Mouse (Mus musculus) CH12.LX (cell line): ENCODE data around the gene Eef1g. TPM values are rescaled to one million over a fixed set of nuclear protein-coding genes. Genes with fewer than 3 reads are reported as not detected.

Source experiments
- DNase-seq: peaks from one replicate; pipeline ENCODE4 v3.0.0-alpha.2; 2013; ENCODE audit errors: extremely low read depth
- H3K27ac ChIP-seq: 2 replicates; pipeline ENCODE4 v1.5.1; 2012; ENCODE audit warnings: low read depth, mild to moderate bottlenecking, control low read depth, moderate library complexity; ENCODE audit not compliant: insufficient read depth
- H3K27me3 ChIP-seq: replicated peaks from 2 replicates; pipeline ENCODE3; 2012; ENCODE audit warnings: inconsistent platforms
- H3K36me3 ChIP-seq, 2 experiments: replicated peaks in 1 of 2; 2 replicates each; pipeline versions ENCODE3 to v1.6.1; 2012; ENCODE audit warnings: inconsistent platforms in 1 of 2, low read length in 1 of 2, mild to moderate bottlenecking in 1 of 2, mixed read lengths in 1 of 2, moderate library complexity in 1 of 2; ENCODE audit not compliant: control insufficient read depth in 1 of 2, insufficient read depth in 1 of 2
- H3K4me1 ChIP-seq, 2 experiments: 2 replicates each; pipeline ENCODE4 v1.6.1; 2012; ENCODE audit warnings: inconsistent platforms in 1 of 2, moderate library complexity in 1 of 2; ENCODE audit not compliant: insufficient read depth in 2 of 2, control insufficient read depth in 1 of 2
- H3K4me2 ChIP-seq: 2 replicates; pipeline ENCODE4 v1.6.1; 2012; ENCODE audit warnings: low read depth, mild to moderate bottlenecking, control low read depth; ENCODE audit not compliant: poor library complexity, insufficient read depth, severe bottlenecking
- H3K4me3 ChIP-seq, 3 experiments: fragments of 150-350 bp in 1 of 3; sonication (generic) in 1 of 3; replicated peaks in 1 of 3; 2 replicates each; pipeline versions ENCODE3 to v1.5.1; 2011 to 2012; ENCODE audit warnings: low read depth in 2 of 3, low read length in 2 of 3, mild to moderate bottlenecking in 2 of 3, moderate library complexity in 2 of 3, control low read depth in 1 of 3, improper control_type of control experiment in 1 of 3, inconsistent platforms in 1 of 3, mixed read lengths in 1 of 3; ENCODE audit not compliant: poor library complexity in 1 of 3
- H3K79me2 ChIP-seq: replicated peaks from 2 replicates; pipeline ENCODE4 v1.6.1; 2012; ENCODE audit warnings: mild to moderate bottlenecking, moderate library complexity; ENCODE audit not compliant: control insufficient read depth, poor library complexity, insufficient read depth, severe bottlenecking; ENCODE audit errors: extremely low read depth
- H3K9ac ChIP-seq: 2 replicates; pipeline ENCODE4 v1.6.1; 2012; ENCODE audit warnings: low read depth, mild to moderate bottlenecking, control low read depth, moderate library complexity; ENCODE audit not compliant: insufficient read depth
- H3K9me3 ChIP-seq: replicated peaks from 2 replicates; pipeline ENCODE3; 2012; ENCODE audit warnings: low read length, inconsistent platforms, mixed read lengths
- CTCF ChIP-seq, 2 experiments: IDR thresholded peaks in 1 of 2; conservative IDR thresholded peaks in 1 of 2; 2 replicates each; pipeline ENCODE4 v1.5.1; 2011 to 2012; ENCODE audit warnings: low read depth in 2 of 2, low read length in 2 of 2, improper control_type of control experiment in 1 of 2, inconsistent platforms in 1 of 2, mild to moderate bottlenecking in 1 of 2, moderate library complexity in 1 of 2
- EP300 ChIP-seq: IDR thresholded peaks from 2 replicates; pipeline ENCODE4 v1.6.1; 2011; ENCODE audit warnings: low read length, improper control_type of control experiment
- GABPA ChIP-seq: IDR thresholded peaks from 2 replicates; pipeline ENCODE4 v1.6.1; 2012; ENCODE audit warnings: low read depth, low read length, improper control_type of control experiment, inconsistent platforms; ENCODE audit not compliant: insufficient replicate concordance
- IRF4 ChIP-seq: IDR thresholded peaks from 2 replicates; pipeline ENCODE4 v1.6.1; 2014; ENCODE audit warnings: low read depth, mild to moderate bottlenecking, inconsistent platforms, low read length, improper control_type of control experiment
- MAZ ChIP-seq: IDR thresholded peaks from 2 replicates; pipeline ENCODE4 v1.6.1; 2012; ENCODE audit warnings: low read depth, mild to moderate bottlenecking, inconsistent platforms, low read length, improper control_type of control experiment, moderate library complexity
- MEF2A ChIP-seq: IDR thresholded peaks from 2 replicates; pipeline ENCODE4 v1.6.1; 2014; ENCODE audit warnings: low read depth, mild to moderate bottlenecking, inconsistent platforms, low read length, improper control_type of control experiment, borderline replicate concordance
- MXI1 ChIP-seq: IDR thresholded peaks from 2 replicates; pipeline ENCODE4 v1.6.1; 2011; ENCODE audit warnings: mild to moderate bottlenecking, low read depth, low read length, improper control_type of control experiment
- MYC ChIP-seq: IDR thresholded peaks from 2 replicates; pipeline ENCODE4 v1.6.1; 2011; ENCODE audit warnings: low read depth, mild to moderate bottlenecking, improper control_type of control experiment, low read length
- POLR2AphosphoS2 ChIP-seq: IDR thresholded peaks from 2 replicates; pipeline ENCODE4 v1.6.1; 2011; ENCODE audit warnings: low read depth, low read length, improper control_type of control experiment
- RAD21 ChIP-seq: IDR thresholded peaks from 2 replicates; pipeline ENCODE4 v1.6.1; 2011; ENCODE audit warnings: low read depth, mild to moderate bottlenecking, low read length, improper control_type of control experiment, moderate library complexity
- SMC3 ChIP-seq: IDR thresholded peaks from 2 replicates; pipeline ENCODE4 v1.6.1; 2011; ENCODE audit warnings: low read depth, low read length, improper control_type of control experiment
- UBTF ChIP-seq: IDR thresholded peaks from 2 replicates; pipeline ENCODE4 v1.6.1; 2012; ENCODE audit warnings: low read depth, mild to moderate bottlenecking, inconsistent platforms, low read length, improper control_type of control experiment, moderate library complexity
- ZC3H11A ChIP-seq: IDR thresholded peaks from 2 replicates; pipeline ENCODE4 v1.6.1; 2012; ENCODE audit warnings: low read depth, mild to moderate bottlenecking, inconsistent platforms, low read length, improper control_type of control experiment
- dilution Hi-C: fragments of 300-500 bp; cut with MboI; formaldehyde crosslinking; loops from 2 replicates; pipeline ENCODE4 v1.14.3; 2020; ENCODE audit warnings: low sequenced_read_pairs; ENCODE audit not compliant: extremely low pct_unique_long_range_greater_than_20kb, extremely low pct_ligation_motif_present
- in situ Hi-C: fragments of 300-500 bp; cut with MboI; formaldehyde crosslinking; loops from 3 replicates; pipeline ENCODE4 v1.14.3; 2019; ENCODE audit warnings: low sequenced_read_pairs, low pct_ligation_motif_present, low pct_unique_long_range_greater_than_20kb, mixed read lengths
- polyA plus RNA-seq: library from polyadenylated mRNA; unstranded; fragments of >175 nt; gene quantifications from 2 replicates; pipeline ENCODE4 v1.2.1, GENCODE M21; 2012; ENCODE audit warnings: low read depth; ENCODE audit not compliant: insufficient read length
- total RNA-seq, 2 experiments: library from RNA; depleted of rRNA; stranded (reverse); fragments of 300-350 nt in 1 of 2; fragments of >200 nt in 1 of 2; gene quantifications; 2 replicates each; pipeline ENCODE4 v1.2.3; 2012 to 2014

Gene Eef1g
- total and polyA plus RNA-seq, 3 experiments = 1,172 to 1,511 (median 1,294) TPM

GRCm38 (mm10) chr19:8974638-8975037, 7.8 kb downstream of the Eef1g start:
- Histone ChIP-seq H3K9ac (no peak overlapping the region), H3K9me3 (no peaks in the 10 kb centered on the region), H3K27ac (no peak overlapping the region), H3K27me3 (no peaks in the 10 kb centered on the region), H3K79me2 (peaks cover 48% of the 10 kb centered on the region), H3K4me1 (peaks cover 3 to 90% of the 10 kb centered on the region in 2 experiments; a peak in 3 of 4 replicates), H3K36me3 (peaks cover 87 to 98% of the 10 kb centered on the region in 2 experiments), H3K4me3 (no peak overlapping the region), H3K4me2 (no peak overlapping the region)
- TF ChIP-seq CTCF (conservative IDR thresholded peaks at IDR 0.05 in 1 of 2, IDR thresholded peaks at IDR 0.05 in 1 of 2; ENCODE audit: low read depth in 2 of 2, low read length in 2 of 2) (peak in 1 of 2 experiments; percentile 20; a peak in 1 of 4 replicates), SMC3 (peak; percentile 14; the same call in 1 of the 2 replicates), GABPA (no peak)
- in situ Hi-C loops (no loop called here), dilution Hi-C loops (no loop called here)
- no peak for DNase-seq

GRCm38 (mm10) chr19:8975491-8975890, 8.7 kb downstream of the Eef1g start:
- in situ Hi-C loops (no loop called here), dilution Hi-C loops (no loop called here)
- Histone ChIP-seq H3K4me1 (peaks cover 3 to 89% of the 10 kb centered on the region in 2 experiments), H3K27ac (no peak overlapping the region), H3K9ac (no peak overlapping the region), H3K36me3 (peaks cover 87 to 96% of the 10 kb centered on the region in 2 experiments), H3K27me3 (no peaks in the 10 kb centered on the region), H3K79me2 (peaks cover 41% of the 10 kb centered on the region), H3K9me3 (no peaks in the 10 kb centered on the region), H3K4me2 (no peak overlapping the region), H3K4me3 (no peak overlapping the region)
- 0 out of 2 replicates have a peak, but pooled peaks have one; percentile 4 for TF ChIP-seq POLR2AphosphoS2
- no peak for TF ChIP-seq UBTF
- TF ChIP-seq EP300 = no peak
- TF ChIP-seq RAD21 = no peak
- TF ChIP-seq SMC3 = no peak
- TF ChIP-seq MYC = no peak
- no peak for TF ChIP-seq MAZ
- DNase-seq = no peak

DNA sequence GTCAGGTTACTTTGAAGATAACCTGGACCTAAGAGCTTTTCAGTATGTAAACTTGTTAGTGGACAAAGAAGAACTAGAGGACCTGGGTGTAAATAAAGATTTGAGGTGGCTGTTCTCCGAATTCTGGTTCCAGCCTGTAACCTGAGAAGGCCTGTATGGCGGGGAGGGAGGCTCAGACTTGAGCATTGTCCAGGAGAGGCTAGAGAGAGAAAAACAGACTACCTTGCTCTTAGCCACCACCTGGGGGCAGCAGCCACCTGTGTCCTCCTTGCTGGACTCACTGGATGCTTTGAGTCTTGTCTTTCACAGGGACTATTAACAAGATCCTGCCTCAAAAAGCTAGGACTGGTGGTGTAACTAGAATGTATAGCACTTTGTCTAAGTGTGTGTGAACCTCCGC, 9.7 kb downstream of the Eef1g start:
- Histone ChIP-seq H3K4me1 (peaks cover 2 to 89% of the 10 kb centered on the region in 2 experiments; a peak in 3 of 4 replicates), H3K79me2 (peaks cover 30% of the 10 kb centered on the region), H3K4me2 (no peak overlapping the region), H3K27ac (no peak overlapping the region), H3K36me3 (peaks cover 79 to 94% of the 10 kb centered on the region in 2 experiments), H3K27me3 (no peaks in the 10 kb centered on the region), H3K9ac (no peak overlapping the region), H3K4me3 (no peak overlapping the region), H3K9me3 (no peaks in the 10 kb centered on the region)
- in situ Hi-C loops = no loop called here
- dilution Hi-C loops = no loop called here
- peak; percentile 56 for DNase-seq
- TF ChIP-seq RAD21 = peak; percentile 78
- TF ChIP-seq IRF4 = peak; percentile 14; the same call in 1 of the 2 replicates
- no peak for TF ChIP-seq MXI1
- peak; percentile 48 for TF ChIP-seq ZC3H11A
- no peak for TF ChIP-seq MEF2A
- peak; percentile 44 to 78 for TF ChIP-seq CTCF (conservative IDR thresholded peaks at IDR 0.05 in 1 of 2, IDR thresholded peaks at IDR 0.05 in 1 of 2; ENCODE audit: low read depth in 2 of 2, low read length in 2 of 2)
- peak; percentile 90 for TF ChIP-seq SMC3
